Mouse (Mus musculus) forebrain, embryonic 14.5 days (tissue): ENCODE results near the gene Gal3st2b. TPM values are rescaled to one million over a fixed set of nuclear protein-coding genes. Genes with fewer than 3 reads are reported as not detected.
"Not testable (repeated sequence)": the region's sequence is repeated elsewhere in the genome, so short reads cannot be mapped to it uniquely, and the experiment has no call there.

Experiments
- ATAC-seq: fragments of 200-750 bp; cut with Nextera tagmentation; 2 replicates; pipeline ENCODE4 v1.8.0; 2017; ENCODE audit warnings: mild to moderate bottlenecking, moderate library complexity
- DNase-seq: peaks from one replicate; pipeline ENCODE4 v3.0.0-alpha.2; 2015; ENCODE audit warnings: low spot score
- H3K27ac ChIP-seq: fragments of 300-500 bp; sonication (generic); 2 replicates; pipeline ENCODE4 v1.5.1; 2014; ENCODE audit warnings: low read depth, mild to moderate bottlenecking, control low read depth, low read length, moderate library complexity
- H3K27me3 ChIP-seq: fragments of 300-500 bp; sonication (generic); replicated peaks from 2 replicates; pipeline ENCODE4 v1.6.1; 2014; ENCODE audit warnings: low read length, control low read depth, mixed read lengths; ENCODE audit not compliant: control insufficient read depth, insufficient read depth
- H3K36me3 ChIP-seq: fragments of 300-500 bp; sonication (generic); 2 replicates; pipeline ENCODE4 v1.6.1; 2014; ENCODE audit warnings: low read length, control low read depth; ENCODE audit not compliant: control insufficient read depth, insufficient read depth
- H3K4me1 ChIP-seq: fragments of 300-500 bp; sonication (generic); 2 replicates; pipeline ENCODE4 v1.6.1; 2014; ENCODE audit warnings: antibody characterized with exemption, low read length, control low read depth; ENCODE audit not compliant: control insufficient read depth, insufficient read depth
- H3K4me2 ChIP-seq: fragments of 300-500 bp; sonication (generic); 2 replicates; pipeline ENCODE4 v1.6.1; 2014; ENCODE audit warnings: mild to moderate bottlenecking, control low read depth, low read length
- H3K4me3 ChIP-seq: fragments of 300-500 bp; sonication (generic); 2 replicates; pipeline ENCODE4 v1.5.1; 2014; ENCODE audit warnings: low read depth, low read length, control low read depth
- H3K9ac ChIP-seq: fragments of 300-500 bp; sonication (generic); 2 replicates; pipeline ENCODE4 v1.6.1; 2014; ENCODE audit warnings: mild to moderate bottlenecking, low read length, control low read depth, moderate library complexity
- H3K9me3 ChIP-seq: fragments of 300-500 bp; sonication (generic); replicated peaks from 2 replicates; pipeline ENCODE4 v1.6.1; 2016; ENCODE audit warnings: low read length, control low read depth, mixed read lengths; ENCODE audit not compliant: control insufficient read depth
- WGBS: fragments of 180-500 bp; shearing (Covaris S2); extraction: QIAGEN DNeasy Blood & Tissue Kit; methylation state at CpG from one replicate; pipeline ENCODE4 v1.1.7; 2014; 5-methylcytosine and 5-hydroxymethylcytosine counted together
- polyA plus RNA-seq: library from polyadenylated mRNA; unstranded; fragments of >200 nt; fragmentation: Nextera tagmentation; extraction: Ambion mirVana; gene quantifications from 2 replicates; pipeline ENCODE4 v1.2.1, GENCODE M21; 2014

The Gal3st2b gene
- polyA plus RNA-seq, 1 experiment from 2014 or later = not detected

GRCm38 (mm10) chr1:93911877-93912276 is 6.2 kb upstream of the Gal3st2b start:
- H3K36me3 ChIP-seq, DNase-seq, H3K27me3 ChIP-seq, H3K27ac ChIP-seq, H3K4me3 ChIP-seq, H3K4me1 ChIP-seq, H3K4me2 ChIP-seq, H3K9ac ChIP-seq, H3K9me3 ChIP-seq: not testable (repeated sequence)
- no CpG with 5 or more reads among the region's 2 CpGs for WGBS
- peak; percentile 62; the same call in 1 of the 2 replicates for ATAC-seq

- not testable (repeated sequence) for H3K9ac ChIP-seq, H3K9me3 ChIP-seq, H3K4me2 ChIP-seq, H3K36me3 ChIP-seq, H3K4me1 ChIP-seq, H3K4me3 ChIP-seq, H3K27me3 ChIP-seq, ATAC-seq, DNase-seq, H3K27ac ChIP-seq
- WGBS = 85% methylated on average over 3 of the region's 3 CpGs
Measured at GRCm38 (mm10) chr1:93917160-93917559, 951 bp upstream of the Gal3st2b start.

DNA sequence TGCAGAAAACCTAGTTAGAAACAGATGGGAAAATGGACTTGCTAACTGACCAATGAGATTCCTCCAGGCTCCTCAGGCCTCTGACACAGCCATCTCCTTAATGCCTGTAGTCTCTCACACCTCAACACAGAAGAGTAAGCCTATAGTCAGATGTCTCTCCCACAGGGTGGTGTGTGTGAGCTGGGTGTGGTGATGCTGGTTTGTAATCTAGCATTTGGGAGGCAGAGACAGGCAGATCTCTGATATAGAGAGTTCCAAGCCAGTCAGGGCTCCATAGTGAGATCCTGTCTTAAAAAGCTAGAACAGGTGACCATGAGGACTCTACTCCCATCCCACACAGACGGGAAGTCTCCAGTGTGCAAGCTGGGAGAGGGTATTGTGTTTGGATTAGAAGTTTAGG is 664 bp downstream of the Gal3st2b start:
- 42% methylated on average over 1 of the region's 1 CpGs for WGBS
- H3K4me1 ChIP-seq, H3K27ac ChIP-seq: not testable (repeated sequence)

DNA sequence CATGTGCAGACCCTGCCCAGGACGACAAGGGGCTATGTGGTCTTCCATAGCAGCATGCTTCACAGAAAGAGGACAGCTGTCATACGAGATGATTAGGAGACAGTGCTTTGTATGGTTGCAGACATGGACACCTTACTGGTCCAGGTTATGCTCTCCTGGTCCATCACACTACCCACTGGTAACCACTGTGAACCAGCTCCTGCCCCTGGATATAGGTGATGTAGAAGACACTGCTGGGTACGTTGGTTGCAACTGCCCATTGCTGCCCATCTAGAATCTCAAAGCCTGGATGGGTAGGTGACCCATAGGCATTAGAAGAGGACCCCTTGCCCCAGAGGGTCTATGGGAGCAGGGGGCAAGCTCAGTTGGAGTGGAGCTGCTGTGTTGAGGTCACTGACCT is 1.2 kb downstream of the Gal3st2b start:
- not testable (repeated sequence) for H3K9me3 ChIP-seq, H3K9ac ChIP-seq, H3K4me2 ChIP-seq, H3K27ac ChIP-seq, H3K4me3 ChIP-seq, H3K4me1 ChIP-seq, DNase-seq, ATAC-seq, H3K36me3 ChIP-seq, H3K27me3 ChIP-seq
- 85% methylated on average over 3 of the region's 3 CpGs for WGBS

More for the DNA sequence above, 664 bp downstream of the Gal3st2b start:
- H3K36me3 ChIP-seq, ATAC-seq, H3K9me3 ChIP-seq, DNase-seq, H3K27me3 ChIP-seq, H3K4me3 ChIP-seq, H3K9ac ChIP-seq, H3K4me2 ChIP-seq: not testable (repeated sequence)

GRCm38 (mm10) chr1:93922609-93923008 is 4.5 kb downstream of the Gal3st2b start:
- not testable (repeated sequence) for H3K9me3 ChIP-seq, H3K9ac ChIP-seq, H3K36me3 ChIP-seq, ATAC-seq, DNase-seq, H3K27me3 ChIP-seq, H3K4me2 ChIP-seq, H3K4me1 ChIP-seq, H3K27ac ChIP-seq, H3K4me3 ChIP-seq
- 94% methylated on average over 3 of the region's 3 CpGs for WGBS

GRCm38 (mm10) chr1:93923098-93923497 is 5.0 kb downstream of the Gal3st2b start:
- ATAC-seq, H3K4me2 ChIP-seq: not testable (repeated sequence)
- 61% methylated on average over 2 of the region's 2 CpGs for WGBS

DNA sequence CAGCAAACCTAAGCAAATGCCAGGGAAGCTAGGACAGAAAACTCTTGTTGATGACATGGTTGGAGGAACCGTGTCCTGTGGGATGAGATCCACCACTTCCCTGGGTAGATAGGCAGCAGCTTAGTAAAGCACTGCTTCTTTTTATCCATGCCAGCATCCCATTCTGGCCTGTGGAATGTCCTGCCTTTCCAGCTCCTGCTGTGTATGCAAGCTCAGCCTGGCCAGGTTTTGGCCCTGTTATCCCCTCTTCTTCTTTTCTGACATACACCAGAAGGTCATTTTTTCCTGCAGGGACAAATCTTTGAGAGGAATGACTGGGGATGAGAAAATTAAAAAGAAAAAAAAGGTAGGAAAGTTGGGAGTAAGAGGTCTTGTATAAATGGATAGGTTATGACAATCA is 17.3 kb downstream of the Gal3st2b start:
- H3K4me2 ChIP-seq, H3K9me3 ChIP-seq, H3K9ac ChIP-seq, H3K27me3 ChIP-seq, H3K27ac ChIP-seq, ATAC-seq, H3K4me3 ChIP-seq, DNase-seq, H3K4me1 ChIP-seq, H3K36me3 ChIP-seq: not testable (repeated sequence)
- 91% methylated on average over 1 of the region's 1 CpGs for WGBS

More at GRCm38 (mm10) chr1:93923098-93923497, 5.0 kb downstream of the Gal3st2b start:
- not testable (repeated sequence) for H3K4me3 ChIP-seq, DNase-seq, H3K27ac ChIP-seq, H3K9me3 ChIP-seq, H3K9ac ChIP-seq, H3K27me3 ChIP-seq, H3K4me1 ChIP-seq, H3K36me3 ChIP-seq

GRCm38 (mm10) chr1:93937807-93938206 is 19.7 kb downstream of the Gal3st2b start:
- H3K9me3 ChIP-seq, H3K4me1 ChIP-seq, H3K27ac ChIP-seq, H3K4me2 ChIP-seq, DNase-seq, H3K4me3 ChIP-seq, ATAC-seq, H3K27me3 ChIP-seq, H3K36me3 ChIP-seq, H3K9ac ChIP-seq: not testable (repeated sequence)
- WGBS = 71% methylated on average over 1 of the region's 1 CpGs

GRCm38 (mm10) chr1:93938415-93938814 is 20.3 kb downstream of the Gal3st2b start:
- H3K9me3 ChIP-seq, H3K27ac ChIP-seq, H3K27me3 ChIP-seq, H3K4me2 ChIP-seq, ATAC-seq, H3K36me3 ChIP-seq, H3K4me3 ChIP-seq, H3K9ac ChIP-seq, H3K4me1 ChIP-seq, DNase-seq: not testable (repeated sequence)
- 82% methylated on average over 7 of the region's 7 CpGs for WGBS
